Mouse (Mus musculus): ENCODE measurements around the gene Spin2d. TPM values are rescaled to one million over a fixed set of nuclear protein-coding genes. Genes with fewer than 3 reads are reported as not detected.
"Not testable (repeated sequence)": the region's sequence is repeated elsewhere in the genome, so short reads cannot be mapped to it uniquely, and the experiment has no call there.

Spin2d gene
- polyA plus RNA-seq (2014; fragmentation: Nextera tagmentation; extraction: Ambion mirVana) = not detected in 2 replicates

GRCm38 (mm10) chrX:73176889-73177288, at the start of gene Spin2d:
Spin2d (minus strand) TSS chrX:73176989.
- H3K27ac ChIP-seq (ENCODE audit: low read depth, low read length); H3K36me3 ChIP-seq (ENCODE audit: control insufficient read depth, insufficient read depth, low read length); H3K9me3 ChIP-seq (replicated peaks; ENCODE audit: control insufficient read depth, low read length); H3K27me3 ChIP-seq (ENCODE audit: control insufficient read depth, insufficient read depth, low read length); H3K4me3 ChIP-seq (ENCODE audit: low read depth, low read length); H3K4me2 ChIP-seq; H3K4me1 ChIP-seq (ENCODE audit: control insufficient read depth, insufficient read depth, low read length); H3K9ac ChIP-seq (ENCODE audit: low read depth, low read length); ATAC-seq (replicated peaks; ENCODE audit: insufficient number of reproducible peaks, low FRiP score, low TSS enrichment): not testable (repeated sequence)
- 74% methylated on average over 4 of the region's 15 CpGs for WGBS (ENCODE audit: insufficient replicate concordance)

- no peaks in the 10 kb centered on the region for H3K4me1 ChIP-seq (ENCODE audit: control insufficient read depth, insufficient read depth, low read length)
- WGBS (ENCODE audit: insufficient replicate concordance) = 39% methylated on average over 1 of the region's 1 CpGs
- no peak overlapping the region for H3K4me2 ChIP-seq
- H3K9ac ChIP-seq (ENCODE audit: low read depth, low read length) = no peak overlapping the region
- no peaks in the 10 kb centered on the region for H3K9me3 ChIP-seq (replicated peaks; ENCODE audit: control insufficient read depth, low read length)
- no peak overlapping the region for H3K4me3 ChIP-seq (ENCODE audit: low read depth, low read length)
- peaks cover 10% of the 10 kb centered on the region for H3K27me3 ChIP-seq (ENCODE audit: control insufficient read depth, insufficient read depth, low read length)
- no peak overlapping the region for H3K27ac ChIP-seq (ENCODE audit: low read depth, low read length)
- ATAC-seq (replicated peaks; ENCODE audit: insufficient number of reproducible peaks, low FRiP score, low TSS enrichment) = no peak
- H3K36me3 ChIP-seq (ENCODE audit: control insufficient read depth, insufficient read depth, low read length) = no peaks in the 10 kb centered on the region
Measured at GRCm38 (mm10) chrX:73225365-73225764, 48.6 kb upstream of the Spin2d start.

DNA sequence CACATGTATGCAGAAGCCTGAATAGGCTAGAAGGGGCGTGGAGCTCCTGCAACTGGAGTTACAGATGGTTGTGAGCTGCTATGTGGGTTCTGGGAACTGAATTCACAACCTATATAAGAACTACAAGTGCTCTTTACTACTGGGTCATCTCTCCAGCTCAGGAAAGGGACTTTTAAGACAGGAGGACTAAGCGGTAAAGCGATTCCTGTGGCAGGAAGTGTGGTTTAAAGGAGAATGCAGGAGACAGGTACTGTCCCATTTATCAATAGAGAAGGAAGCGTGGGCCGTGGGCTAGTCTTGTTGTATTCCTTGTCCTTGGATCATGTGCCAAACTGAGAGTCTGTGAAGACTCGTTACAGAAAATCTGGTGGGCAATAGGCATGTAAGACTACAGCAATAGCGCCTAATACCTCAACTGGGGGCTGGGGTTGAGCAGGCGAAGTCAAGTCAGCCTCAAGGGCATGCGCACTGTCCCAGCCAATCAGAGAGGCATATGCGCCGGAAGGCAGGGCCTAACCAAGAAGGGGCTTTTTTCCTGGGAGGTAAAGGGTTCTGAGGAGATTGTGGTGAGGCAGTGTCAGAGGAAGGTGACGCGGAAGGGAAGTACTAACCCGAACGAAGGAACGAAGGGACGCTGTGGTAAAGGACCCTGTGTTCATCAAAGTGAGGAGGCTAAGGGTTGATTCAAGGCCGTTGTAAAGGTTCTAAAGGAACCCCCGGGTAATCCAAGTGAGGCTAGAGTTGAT, 37.2 kb upstream of the Spin2d start, which contains the start of gene Xlr4b:
Xlr4b (plus strand) TSS at position 515 of the 746 bp plus-strand sequence.
- WGBS (ENCODE audit: insufficient replicate concordance) = 70% methylated on average over 12 of the region's 19 CpGs
- H3K4me2 ChIP-seq; ATAC-seq (replicated peaks; ENCODE audit: insufficient number of reproducible peaks, low FRiP score, low TSS enrichment); H3K36me3 ChIP-seq (ENCODE audit: control insufficient read depth, insufficient read depth, low read length); H3K27ac ChIP-seq (ENCODE audit: low read depth, low read length); H3K9ac ChIP-seq (ENCODE audit: low read depth, low read length); H3K4me3 ChIP-seq (ENCODE audit: low read depth, low read length); H3K4me1 ChIP-seq (ENCODE audit: control insufficient read depth, insufficient read depth, low read length); H3K27me3 ChIP-seq (ENCODE audit: control insufficient read depth, insufficient read depth, low read length); H3K9me3 ChIP-seq (replicated peaks; ENCODE audit: control insufficient read depth, low read length): not testable (repeated sequence)

DNA sequence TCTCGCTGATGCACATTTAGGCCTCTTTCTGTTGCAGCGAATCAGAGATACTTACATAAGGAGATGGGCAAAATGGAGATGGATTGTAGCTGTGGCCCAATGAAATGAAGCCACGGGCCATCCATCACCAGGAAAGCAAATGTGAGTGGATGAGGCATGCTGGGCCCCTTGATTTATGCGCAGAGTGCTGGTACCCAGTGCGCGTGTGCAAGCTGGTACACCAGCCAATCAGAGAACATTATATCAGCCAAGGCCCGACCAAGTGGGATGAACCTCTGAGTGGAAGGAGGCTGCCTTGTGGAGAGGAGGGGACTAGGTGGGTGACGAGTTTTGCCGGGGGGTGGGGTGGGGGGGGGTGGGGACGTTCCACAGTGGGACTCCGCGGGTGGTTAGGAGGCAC, 15.1 kb upstream of the Spin2d start, which contains the start of gene Xlr3b:
Xlr3b (plus strand) TSS at position 274 of the 400 bp plus-strand sequence.
- ATAC-seq (replicated peaks; ENCODE audit: insufficient number of reproducible peaks, low FRiP score, low TSS enrichment); H3K36me3 ChIP-seq (ENCODE audit: control insufficient read depth, insufficient read depth, low read length); H3K9ac ChIP-seq (ENCODE audit: low read depth, low read length); H3K4me1 ChIP-seq (ENCODE audit: control insufficient read depth, insufficient read depth, low read length); H3K4me3 ChIP-seq (ENCODE audit: low read depth, low read length); H3K4me2 ChIP-seq; H3K9me3 ChIP-seq (replicated peaks; ENCODE audit: control insufficient read depth, low read length); H3K27ac ChIP-seq (ENCODE audit: low read depth, low read length); H3K27me3 ChIP-seq (ENCODE audit: control insufficient read depth, insufficient read depth, low read length): not testable (repeated sequence)
- 75% methylated on average over 11 of the region's 12 CpGs for WGBS (ENCODE audit: insufficient replicate concordance)

DNA sequence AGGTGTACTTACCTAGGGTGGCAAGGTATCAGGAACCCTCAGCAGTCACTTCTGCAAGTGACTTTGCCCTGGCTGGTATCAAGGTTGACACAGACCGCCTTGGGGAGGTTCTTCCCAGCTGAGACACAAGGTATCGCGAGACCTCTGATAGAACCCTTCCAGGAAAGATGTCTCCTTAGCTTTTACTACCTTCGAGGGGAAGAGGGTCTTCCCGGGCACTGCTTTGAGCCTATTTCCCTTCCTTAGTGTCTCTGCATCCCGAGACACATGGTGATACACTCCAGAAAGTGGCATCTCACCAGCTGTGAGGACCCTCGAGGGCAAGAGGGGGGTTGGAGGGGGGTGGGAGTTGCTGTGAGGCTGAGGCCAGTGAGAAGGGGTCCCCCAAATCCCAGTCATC, 27.4 kb downstream of the Spin2d start, which contains the start of gene DXBay18:
DXBay18 (minus strand) TSS at position 101 of the 400 bp plus-strand sequence.
- ATAC-seq (replicated peaks; ENCODE audit: insufficient number of reproducible peaks, low FRiP score, low TSS enrichment) = not testable (repeated sequence)

GRCm38 (mm10) chrX:73148496-73148895, 28.3 kb downstream of the Spin2d start, which contains the start of gene Xlr5b:
Xlr5b (plus strand) TSS chrX:73148796.
- WGBS (ENCODE audit: insufficient replicate concordance) = no CpG with 5 or more reads among the region's 20 CpGs
- H3K36me3 ChIP-seq (ENCODE audit: control insufficient read depth, insufficient read depth, low read length); H3K9me3 ChIP-seq (replicated peaks; ENCODE audit: control insufficient read depth, low read length); H3K27me3 ChIP-seq (ENCODE audit: control insufficient read depth, insufficient read depth, low read length); ATAC-seq (replicated peaks; ENCODE audit: insufficient number of reproducible peaks, low FRiP score, low TSS enrichment); H3K9ac ChIP-seq (ENCODE audit: low read depth, low read length); H3K4me1 ChIP-seq (ENCODE audit: control insufficient read depth, insufficient read depth, low read length); H3K4me3 ChIP-seq (ENCODE audit: low read depth, low read length); H3K27ac ChIP-seq (ENCODE audit: low read depth, low read length); H3K4me2 ChIP-seq: not testable (repeated sequence)

More for the DNA sequence above, 27.4 kb downstream of the Spin2d start, which contains the start of gene DXBay18:
- H3K9me3 ChIP-seq (replicated peaks; ENCODE audit: control insufficient read depth, low read length); H3K4me1 ChIP-seq (ENCODE audit: control insufficient read depth, insufficient read depth, low read length); H3K4me2 ChIP-seq; H3K36me3 ChIP-seq (ENCODE audit: control insufficient read depth, insufficient read depth, low read length); H3K4me3 ChIP-seq (ENCODE audit: low read depth, low read length); H3K9ac ChIP-seq (ENCODE audit: low read depth, low read length); H3K27ac ChIP-seq (ENCODE audit: low read depth, low read length); H3K27me3 ChIP-seq (ENCODE audit: control insufficient read depth, insufficient read depth, low read length): not testable (repeated sequence)
- whole genome bisulfite sequencing (ENCODE audit: insufficient replicate concordance) = no CpG with 5 or more reads among the region's 7 CpGs

- H3K4me2 ChIP-seq; H3K27ac ChIP-seq (ENCODE audit: low read depth, low read length); H3K36me3 ChIP-seq (ENCODE audit: control insufficient read depth, insufficient read depth, low read length); H3K4me3 ChIP-seq (ENCODE audit: low read depth, low read length); H3K4me1 ChIP-seq (ENCODE audit: control insufficient read depth, insufficient read depth, low read length); ATAC-seq (replicated peaks; ENCODE audit: insufficient number of reproducible peaks, low FRiP score, low TSS enrichment); H3K27me3 ChIP-seq (ENCODE audit: control insufficient read depth, insufficient read depth, low read length); H3K9me3 ChIP-seq (replicated peaks; ENCODE audit: control insufficient read depth, low read length); H3K9ac ChIP-seq (ENCODE audit: low read depth, low read length): not testable (repeated sequence)
- WGBS (ENCODE audit: insufficient replicate concordance) = no CpG with 5 or more reads among the region's 7 CpGs
Measured at GRCm38 (mm10) chrX:73143218-73143618, 33.6 kb downstream of the Spin2d start.
